Mouse (Mus musculus) stomach, postnatal 0 days (tissue): ENCODE data around the gene Gm19402.

Source experiments
- CTCF ChIP-seq: IDR thresholded peaks from 2 replicates; pipeline ENCODE4 v1.5.1; 2016; ENCODE audit warnings: antibody characterized with exemption, low read depth, mild to moderate bottlenecking, moderate library complexity
- EP300 ChIP-seq: optimal IDR thresholded peaks from 2 replicates; pipeline ENCODE3; 2016; ENCODE audit warnings: antibody characterized with exemption

GRCm38 (mm10) chr10:77706326-77706725 lies 15.8 kb upstream of the Gm19402 start, which contains the start of gene Gm10272:
- TF ChIP-seq CTCF (no peak), EP300 (no peak)
